Mouse (Mus musculus) kidney, postnatal 14 days (tissue): ENCODE data around the gene Tubg2.

Experiments used
- DNase-seq: peaks from one replicate; pipeline ENCODE4 v3.0.0; 2022; ENCODE audit warnings: mixed read lengths

Gene Tubg2

DNA sequence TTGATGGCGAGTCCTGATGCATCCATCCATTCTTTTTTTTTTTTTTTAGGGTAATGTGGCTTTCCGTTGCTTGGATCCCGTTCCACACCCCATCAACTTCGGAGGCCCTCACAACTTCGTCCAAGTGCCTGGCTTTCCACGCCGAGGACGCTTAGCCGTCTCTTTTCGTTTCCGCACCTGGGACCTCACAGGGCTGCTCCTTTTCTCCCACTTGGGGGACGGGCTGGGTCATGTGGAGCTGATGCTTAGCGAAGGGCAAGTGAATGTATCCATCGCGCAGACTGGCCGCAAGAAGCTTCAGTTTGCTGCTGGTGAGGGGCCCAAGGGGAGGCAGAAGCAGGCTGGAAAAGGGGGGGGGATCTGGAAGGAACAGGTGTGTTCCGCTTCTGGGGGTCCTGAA is 24.6 kb downstream of the Tubg2 start:
- DNase-seq = no peak

DNA sequence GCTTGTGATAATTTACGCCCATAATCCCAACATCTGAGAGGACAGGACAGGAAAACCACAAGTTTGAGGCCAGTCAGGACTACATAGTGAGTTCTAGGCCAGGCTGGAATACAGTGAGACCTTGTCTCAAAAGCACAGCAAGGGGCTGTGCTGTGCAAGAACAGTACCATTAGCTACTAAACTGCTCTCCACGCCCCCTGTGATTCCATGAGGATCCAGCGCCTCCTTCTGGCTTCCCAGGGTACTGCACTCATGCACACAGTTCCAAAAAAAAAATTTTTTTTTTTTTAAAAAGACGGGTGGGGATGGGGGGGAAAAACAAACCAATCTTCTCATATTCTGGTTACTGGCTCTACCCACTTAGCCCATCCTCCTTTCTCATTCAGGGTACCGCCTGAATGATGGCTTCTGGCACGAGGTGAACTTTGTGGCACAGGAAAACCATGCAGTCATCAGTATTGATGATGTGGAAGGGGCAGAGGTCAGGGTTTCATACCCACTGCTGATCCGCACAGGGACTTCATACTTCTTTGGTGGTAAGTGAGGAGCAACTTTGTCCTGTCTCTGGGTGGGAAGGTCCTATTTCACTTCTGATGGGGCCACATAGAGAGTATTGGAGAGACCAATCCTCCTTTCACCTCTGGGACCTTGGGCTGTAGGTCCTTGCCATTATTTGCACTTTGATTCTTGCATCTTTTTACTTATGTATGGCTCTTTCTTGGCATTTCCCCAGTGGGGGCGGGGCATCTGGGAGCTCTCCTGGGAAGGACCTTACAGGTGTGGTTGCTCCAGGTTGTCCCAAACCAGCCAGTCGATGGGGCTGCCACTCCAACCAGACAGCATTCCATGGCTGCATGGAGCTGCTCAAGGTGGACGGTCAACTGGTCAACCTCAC is 25.4 kb downstream of the Tubg2 start:
- DNase-seq = peak; percentile 61

DNA sequence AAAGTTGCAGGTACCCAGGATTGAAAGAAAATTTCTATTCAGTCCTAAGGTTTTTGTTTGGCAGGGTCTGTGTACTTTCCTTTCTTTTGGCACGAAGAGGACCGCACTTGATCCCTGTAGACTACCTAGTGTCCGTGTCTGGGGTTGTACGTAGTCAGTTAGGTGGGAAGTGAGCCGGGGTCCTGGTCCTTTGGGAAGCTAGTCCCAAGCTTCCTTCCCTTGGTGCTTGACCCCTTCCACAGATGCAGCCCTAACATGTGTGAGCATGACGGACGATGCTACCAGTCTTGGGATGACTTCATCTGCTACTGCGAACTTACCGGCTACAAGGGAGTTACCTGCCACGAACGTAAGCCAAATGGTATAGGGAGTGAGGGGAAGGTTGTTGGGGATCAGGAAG is 26.3 kb downstream of the Tubg2 start:
- no peak for DNase-seq

DNA sequence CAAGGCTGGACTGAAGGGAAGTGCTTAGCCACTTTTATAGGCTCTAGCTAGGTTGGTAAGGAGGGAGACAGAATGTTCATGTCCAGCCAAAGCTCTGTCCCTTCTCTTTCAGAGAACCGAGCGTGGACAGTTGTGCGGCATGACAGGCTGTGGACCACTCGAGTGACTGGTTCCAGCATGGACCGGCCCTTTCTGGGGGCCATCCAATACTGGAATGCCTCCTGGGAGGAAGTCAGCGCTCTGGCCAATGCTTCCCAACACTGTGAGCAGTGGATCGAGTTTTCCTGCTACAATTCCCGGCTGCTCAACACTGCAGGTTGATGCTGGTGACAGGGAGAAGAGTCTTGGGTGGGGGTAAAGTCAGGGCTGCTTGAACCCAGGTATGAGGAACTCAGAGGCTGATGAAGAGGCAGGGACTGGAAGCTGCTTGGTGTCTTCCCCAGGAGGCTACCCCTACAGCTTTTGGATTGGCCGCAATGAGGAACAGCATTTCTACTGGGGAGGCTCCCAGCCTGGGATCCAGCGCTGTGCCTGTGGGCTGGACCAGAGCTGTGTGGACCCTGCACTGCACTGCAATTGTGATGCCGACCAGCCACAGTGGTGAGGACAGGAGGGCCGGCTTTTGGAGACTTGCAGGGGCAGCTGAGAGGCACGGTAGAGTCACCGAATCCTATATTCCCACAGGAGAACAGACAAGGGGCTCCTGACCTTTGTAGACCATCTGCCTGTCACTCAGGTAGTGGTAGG is 27.2 kb downstream of the Tubg2 start:
- no peak for DNase-seq

DNA sequence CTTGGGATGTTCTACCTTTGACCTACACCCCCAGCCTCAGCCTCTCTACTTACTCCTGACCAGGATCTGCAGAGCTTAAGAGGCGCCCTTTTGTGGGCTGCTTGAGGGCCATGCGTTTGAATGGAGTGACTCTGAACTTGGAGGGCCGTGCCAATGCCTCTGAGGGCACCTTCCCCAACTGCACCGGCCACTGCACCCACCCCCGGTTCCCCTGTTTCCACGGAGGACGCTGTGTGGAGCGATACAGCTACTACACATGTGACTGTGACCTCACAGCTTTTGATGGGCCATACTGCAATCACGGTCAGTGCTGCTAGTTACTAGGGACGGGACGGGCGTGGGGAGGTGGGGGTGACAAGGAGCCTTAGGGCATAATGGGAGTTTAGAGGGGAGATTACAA is 29.3 kb downstream of the Tubg2 start:
- no peak for DNase-seq

DNA sequence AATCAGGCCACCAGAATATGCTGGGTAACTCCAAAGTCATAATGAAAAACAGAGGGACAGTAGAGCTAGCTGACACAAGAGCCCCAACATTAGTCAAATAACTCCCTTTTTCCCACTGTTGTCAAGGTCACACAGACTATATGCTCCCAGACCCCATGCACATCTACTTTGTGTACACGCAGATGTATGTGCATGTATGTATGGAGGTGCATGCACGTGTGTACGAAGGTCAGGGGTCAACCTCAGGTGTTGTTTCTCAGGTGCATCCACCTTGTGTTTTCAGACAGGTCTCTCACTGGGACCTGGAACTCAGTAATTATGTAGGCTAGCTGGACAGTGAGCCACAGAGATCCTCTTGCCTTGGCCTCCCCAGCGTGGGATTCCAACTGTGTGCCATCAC is 29.7 kb downstream of the Tubg2 start:
- no peak for DNase-seq

DNA sequence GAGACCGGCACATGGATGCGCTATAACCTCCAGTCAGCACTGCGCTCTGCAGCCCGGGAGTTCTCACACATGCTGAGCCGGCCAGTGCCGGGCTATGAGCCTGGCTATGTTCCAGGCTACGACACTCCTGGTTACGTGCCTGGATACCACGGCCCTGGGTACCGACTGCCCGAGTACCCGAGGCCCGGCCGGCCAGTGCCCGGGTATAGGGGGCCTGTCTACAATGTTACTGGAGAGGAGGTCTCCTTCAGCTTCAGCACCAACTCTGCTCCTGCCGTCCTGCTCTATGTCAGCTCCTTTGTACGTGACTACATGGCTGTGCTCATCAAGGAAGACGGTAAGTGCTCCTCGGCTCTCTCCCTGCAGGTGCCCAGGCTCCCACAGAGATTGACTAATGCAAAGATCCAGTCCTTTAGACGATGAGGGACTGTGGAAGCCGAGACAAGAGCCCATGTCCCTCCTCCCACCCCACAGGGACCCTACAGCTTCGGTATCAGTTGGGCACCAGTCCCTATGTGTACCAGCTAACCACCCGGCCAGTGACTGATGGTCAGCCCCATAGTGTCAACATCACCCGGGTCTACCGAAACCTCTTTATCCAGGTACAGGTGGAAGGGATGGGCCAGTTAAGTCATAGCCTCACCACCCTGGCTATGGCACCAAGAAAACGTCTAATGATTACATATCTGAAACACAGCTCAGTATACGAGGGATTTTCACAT is 31.0 kb downstream of the Tubg2 start:
- no peak for DNase-seq

DNA sequence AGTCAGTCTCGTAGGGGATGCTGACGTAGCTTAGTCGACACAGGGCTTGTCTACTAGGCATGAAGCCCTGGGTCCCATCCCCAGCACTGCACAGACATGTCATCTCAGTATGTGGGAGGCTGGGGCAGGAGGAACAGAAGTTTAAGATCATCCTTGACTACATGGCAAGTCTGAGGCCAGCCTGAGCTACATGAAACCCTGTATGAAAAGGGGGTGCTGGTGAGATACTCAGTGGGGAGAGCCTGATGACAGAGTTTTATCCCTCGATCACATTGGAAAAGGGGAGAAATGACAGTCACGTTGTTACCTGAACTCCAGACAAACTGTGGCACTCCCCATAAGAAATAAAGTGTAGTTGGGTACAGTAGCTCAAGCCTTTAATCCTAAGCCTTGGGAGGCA is 31.8 kb downstream of the Tubg2 start:
- DNase-seq = no peak

DNA sequence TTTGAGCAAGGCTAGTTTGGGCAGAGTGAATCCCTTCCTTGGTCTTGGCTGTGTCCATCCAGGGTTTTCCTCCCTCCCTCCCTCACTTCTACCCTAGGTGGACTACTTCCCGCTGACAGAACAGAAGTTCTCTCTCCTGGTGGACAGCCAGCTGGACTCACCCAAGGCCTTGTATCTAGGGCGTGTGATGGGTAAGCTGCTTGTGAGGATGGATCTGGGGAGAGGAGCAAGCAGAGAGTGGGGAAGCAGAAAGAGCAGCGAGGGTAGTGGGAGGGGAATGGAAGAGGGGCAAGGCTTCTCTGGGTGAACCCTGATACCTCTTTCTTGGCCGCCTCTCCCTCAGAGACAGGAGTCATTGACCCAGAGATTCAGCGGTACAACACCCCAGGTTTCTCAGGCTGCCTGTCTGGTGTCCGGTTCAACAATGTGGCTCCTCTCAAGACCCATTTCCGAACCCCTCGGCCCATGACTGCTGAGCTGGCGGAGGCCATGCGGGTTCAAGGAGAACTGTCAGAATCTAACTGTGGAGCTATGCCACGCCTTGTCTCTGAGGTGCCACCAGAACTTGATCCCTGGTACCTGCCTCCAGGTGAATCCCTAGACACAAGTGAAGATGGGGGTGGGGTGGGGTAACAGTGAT is 32.6 kb downstream of the Tubg2 start:
- DNase-seq = no peak

DNA sequence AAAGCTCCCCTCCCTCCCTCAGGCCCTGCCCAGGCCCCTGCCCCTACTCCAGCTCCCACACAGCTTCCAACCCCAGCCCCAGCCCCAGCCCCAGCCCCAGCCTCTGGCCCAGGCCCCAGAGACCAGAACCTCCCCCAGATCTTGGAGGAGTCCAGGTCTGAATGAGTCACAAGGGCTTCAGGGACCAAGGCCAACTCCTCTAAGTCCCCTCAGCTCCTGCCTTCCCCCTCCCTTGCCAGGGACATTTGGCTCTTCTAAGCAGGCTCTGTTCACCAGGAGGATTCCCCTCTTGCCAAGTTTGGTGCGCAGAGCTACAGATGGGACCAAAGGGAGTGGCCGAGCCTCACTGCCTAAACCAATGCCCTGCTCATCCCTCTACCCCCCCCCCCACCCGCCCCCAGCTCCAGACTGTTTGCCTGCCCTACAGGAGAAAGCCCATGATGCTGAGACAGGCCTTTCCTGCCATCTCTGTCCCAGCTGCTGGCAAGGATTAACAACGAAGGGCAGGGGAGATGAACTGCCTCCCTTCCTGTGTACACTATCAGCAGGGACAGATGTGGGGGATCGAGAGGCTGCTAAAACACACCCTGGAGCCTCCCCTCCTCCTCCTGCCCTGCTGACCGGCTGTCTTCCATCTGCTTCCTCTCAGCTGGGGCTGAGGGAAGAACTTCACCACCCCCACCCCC is 33.9 kb downstream of the Tubg2 start:
- DNase-seq = peak; percentile 76

DNA sequence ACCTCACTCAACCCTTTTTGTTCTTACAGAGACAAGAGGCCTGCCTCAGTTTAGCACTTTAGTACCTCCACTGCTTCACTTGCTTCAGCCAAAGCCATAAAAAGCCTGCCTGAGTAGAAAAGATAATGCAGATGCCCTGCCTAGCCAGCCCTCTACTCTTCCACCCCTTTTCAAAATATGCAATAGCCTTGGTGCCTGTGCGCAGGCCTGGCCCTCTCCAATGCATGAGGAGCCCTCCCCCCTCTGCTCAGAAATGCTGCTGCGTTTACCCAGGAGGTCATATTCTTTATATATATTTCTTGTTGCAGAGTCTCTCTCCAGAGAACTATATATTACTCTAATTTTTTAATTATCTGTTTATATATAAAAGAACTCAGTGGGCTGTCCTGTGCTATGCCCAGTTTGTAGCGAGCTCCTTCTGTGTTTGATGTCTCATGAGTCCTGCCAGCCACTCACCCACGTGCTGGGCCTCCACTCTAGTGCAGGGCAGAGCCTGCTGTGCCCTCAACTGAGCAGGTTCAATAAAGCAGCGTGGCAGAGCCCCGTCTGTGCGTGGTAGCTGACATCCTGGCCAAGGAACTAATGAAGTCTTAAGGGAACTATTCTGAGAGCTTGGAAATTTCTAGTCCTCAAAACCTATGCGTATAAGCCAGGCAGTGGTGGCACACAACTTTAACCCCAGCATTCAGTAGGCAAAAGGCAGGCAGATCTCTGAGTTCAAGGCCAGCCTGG is 34.6 kb downstream of the Tubg2 start:
- no peak for DNase-seq

DNA sequence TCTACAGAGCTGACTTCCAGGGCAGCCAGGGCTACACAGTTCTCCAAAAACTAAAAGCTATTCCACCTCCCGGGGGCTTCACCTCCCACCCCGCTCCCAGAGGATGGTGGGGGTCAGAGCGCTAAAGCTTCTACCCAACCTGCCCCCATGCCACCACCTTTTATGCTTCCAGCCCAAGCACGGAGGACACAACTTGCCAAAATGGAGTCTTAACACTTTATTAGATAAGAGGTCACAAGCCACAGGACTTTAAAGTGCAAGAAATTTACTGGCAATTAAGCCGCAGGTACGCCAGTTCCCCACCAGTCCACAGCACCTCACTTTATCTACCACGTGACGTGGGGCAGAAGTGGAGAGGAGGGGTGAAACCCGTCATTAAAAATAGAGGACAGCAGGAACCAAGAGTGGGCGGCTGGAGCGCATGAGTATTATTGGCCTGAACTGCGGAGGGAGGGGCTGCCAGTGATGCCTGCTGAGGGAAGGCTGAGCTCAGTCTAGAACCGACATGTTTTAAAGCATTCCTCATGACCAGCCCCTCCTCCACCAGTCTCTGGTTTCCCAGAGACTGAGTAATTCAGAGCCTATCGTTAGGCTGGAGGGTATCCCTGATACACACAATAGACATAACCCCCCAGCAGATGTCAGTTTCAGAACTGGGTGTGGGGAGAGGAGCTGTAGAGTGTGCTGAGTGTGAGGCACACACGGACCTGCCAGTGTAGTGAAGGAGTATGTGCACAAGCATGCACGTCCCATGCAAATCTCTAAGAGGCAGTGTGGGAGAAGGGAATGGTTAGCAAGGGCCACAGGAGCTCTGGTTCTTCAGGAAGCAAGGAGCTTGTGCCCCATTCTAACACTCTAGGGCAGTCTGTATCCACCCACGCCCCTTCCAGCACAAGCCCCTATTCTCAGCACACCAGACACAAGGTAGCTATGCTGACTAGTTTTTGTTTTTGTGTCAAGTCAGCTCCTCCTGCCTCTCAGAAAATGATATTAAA is 35.5 kb downstream of the Tubg2 start:
- no peak for DNase-seq

DNA sequence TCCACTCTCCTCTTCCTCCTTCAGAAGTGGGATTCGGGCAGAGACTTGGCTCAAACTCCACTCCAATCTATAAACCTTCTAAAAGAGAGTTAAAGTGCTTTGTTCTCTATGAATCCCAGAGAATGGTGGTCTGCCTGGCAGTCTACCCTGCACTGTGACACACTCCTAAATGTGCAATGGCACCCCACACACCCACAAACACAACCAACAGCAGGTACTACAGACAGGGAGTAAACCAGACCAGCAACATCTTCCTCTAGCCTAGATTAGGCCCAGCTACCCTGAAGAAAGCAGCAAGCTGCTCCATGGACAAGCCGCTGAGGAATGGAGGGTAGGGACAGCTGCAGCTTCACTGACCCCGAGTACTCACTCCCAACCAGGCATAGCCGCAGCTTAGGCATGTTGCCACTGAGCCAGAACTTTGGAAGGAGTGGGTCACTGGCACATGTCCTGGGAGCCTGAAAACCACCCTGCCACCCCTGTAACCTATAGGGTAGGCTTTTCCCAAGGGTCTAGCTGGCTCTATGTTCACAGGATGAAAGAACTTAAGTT is 36.3 kb downstream of the Tubg2 start:
- DNase-seq = no peak

DNA sequence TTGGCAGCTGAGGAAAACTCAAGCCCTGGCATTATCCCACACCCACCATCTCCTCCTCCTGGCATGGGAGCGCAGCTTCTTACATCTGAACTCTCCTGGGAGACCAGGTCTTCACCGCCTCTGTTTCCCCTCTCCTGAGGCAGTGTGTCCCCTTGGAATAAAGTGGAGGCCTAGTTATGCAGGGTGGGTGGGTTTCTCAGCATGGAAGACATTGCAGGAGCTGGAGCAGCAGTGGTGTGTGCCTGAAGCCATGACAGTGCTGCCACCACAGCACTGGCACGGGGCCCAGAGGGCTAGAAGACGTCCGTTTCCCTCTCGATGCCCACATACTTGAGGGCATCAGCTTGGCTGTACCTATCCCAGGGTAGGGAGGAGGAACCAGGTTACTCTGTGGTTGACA is 36.9 kb downstream of the Tubg2 start:
- no peak for DNase-seq

DNA sequence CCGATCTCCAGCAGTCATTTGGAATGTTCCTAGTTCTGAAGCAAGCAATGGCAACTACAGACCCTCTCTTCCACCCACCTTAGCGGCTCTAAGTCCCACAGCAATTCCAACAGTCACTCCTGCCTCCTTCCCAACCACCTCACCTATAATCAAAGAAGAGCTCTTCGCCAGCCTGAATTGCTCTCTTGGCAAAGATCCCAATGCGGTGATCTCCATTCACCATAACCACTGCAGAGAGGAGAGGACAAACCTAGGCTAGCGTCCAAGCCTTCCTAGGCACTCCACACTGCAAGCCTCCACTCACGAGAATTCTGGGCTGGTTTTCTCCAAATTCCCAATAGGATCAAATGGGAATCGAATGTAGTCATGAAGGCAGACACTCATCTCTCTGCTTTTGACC is 37.4 kb downstream of the Tubg2 start:
- no peak for DNase-seq

DNA sequence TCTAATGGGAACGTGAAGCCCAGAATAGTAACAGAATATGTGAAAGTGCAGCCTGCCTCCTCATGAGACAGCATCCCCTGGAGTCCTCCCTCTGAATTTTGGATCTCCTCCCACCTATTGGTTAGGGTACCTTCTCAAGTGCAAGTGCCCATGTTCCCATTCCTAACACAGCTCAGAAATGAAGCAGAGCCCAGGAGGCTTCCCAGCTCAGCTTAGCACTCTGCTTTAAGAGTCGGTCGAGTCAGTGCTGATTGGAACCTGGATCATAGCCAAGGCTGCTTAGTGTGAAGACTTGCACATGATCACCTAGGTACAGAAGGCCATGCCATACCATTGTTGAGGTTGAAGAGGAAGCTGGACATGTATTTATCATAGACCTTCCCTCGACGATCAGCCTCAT is 38.4 kb downstream of the Tubg2 start:
- DNase-seq = no peak

DNA sequence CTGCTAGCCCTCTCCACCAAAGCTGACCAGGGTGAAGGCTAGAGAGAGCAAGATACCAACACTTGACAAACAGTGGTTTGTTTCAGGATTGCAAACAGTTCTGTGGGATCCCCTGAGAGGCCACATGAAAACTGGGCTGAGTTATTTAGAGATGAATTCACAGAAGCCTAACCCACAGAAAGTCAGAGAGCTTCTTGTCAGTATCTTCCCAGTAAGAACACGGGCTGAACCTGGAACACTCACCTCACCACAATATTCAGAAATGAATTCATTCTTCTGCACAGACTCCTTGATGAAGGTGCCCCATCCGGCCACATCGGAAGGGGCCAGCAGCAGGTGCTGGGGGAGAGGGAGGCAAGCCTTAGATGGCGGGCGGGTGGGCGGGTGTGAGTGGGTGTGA is 38.9 kb downstream of the Tubg2 start:
- DNase-seq = no peak

DNA sequence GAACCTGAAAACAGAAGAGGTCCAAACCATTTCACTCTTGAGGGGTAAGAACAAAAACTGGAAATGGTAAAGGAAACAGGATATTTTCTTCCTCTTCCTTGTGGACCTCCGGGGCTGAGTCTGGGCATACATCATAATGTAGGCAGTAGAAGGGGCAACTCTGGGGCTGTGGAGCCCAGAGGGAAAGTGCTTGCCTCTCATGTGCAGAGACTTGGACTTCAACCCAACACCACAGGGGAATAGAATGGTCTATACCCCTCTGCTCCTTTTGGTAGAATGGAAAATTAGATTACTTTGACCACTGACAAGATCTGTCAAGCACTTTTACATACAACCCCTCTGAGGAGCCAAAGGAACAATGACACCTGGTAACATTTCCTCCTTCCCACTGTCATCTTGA is 39.4 kb downstream of the Tubg2 start:
- no peak for DNase-seq

DNA sequence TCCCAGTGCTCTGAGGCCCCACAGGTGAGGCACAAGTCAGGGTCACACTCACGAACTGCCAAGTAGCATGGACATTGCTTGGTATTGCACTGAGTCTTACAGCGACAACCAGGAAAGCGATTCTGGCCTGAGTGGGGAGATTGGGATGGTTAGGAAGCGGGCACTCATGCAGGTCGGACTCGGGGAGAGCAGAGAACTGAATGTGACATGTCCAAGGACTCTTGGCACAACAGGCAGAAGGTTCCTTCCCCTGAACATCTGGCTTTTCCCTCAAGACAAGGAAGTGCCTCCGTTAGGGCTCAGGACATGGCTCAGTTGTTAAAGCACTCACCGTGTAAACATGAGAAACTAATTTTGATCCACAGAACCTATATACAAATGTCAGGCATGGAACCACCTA is 39.9 kb downstream of the Tubg2 start:
- DNase-seq = no peak

DNA sequence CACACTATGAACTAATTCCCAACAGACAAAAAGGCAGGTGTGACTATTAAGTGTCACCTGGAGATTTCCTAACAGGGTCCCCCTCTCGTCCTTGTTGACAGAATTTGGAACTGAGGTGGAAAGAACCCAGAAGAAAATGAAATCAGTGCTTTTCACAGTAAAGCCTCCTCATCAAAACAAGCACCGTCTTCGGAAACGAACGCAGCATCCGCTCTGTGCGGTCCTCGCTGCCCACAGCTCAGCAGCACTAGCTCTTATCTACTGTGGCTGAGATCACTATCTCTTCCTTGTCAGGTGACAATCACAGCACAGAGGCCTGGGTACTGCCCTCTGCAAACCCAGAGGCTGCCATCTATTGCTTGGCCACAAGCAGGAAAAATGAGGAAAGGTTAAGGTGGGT is 40.5 kb downstream of the Tubg2 start:
- DNase-seq = no peak
